Mouse (Mus musculus): ENCODE results near the gene Lalba. TPM values are rescaled to one million over a fixed set of nuclear protein-coding genes. Genes with fewer than 3 reads are reported as not detected.

Gene Lalba
- 0.81 TPM for polyA plus RNA-seq (2015; fragmentation: Illumina TruSeq; extraction: RNeasy Lipid Tissue Mini Kit (QIAGEN cat#74804); ENCODE audit: insufficient read depth, low replicate concordance)

DNA sequence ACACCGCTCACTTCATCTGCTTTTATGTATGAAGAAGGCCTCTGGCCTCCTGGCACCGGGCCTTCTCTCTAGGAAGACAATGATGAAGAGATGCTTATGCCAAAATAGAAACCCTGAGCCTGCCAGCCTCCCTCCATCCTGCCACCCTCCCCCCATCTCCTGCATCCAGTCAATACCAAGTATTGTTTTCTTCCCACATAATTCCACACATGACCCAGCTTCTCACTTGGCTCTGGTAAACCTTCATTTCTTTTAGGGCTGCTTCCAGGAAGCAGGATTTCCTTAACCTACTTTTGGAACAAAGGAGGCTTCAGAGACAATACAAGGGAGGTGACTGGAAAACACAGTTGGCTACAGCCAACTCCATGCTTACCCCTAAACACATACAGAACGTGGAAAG, at the start of gene Lalba:
Lalba (minus strand) TSS at position 21 of the 400 bp plus-strand sequence.

DNA sequence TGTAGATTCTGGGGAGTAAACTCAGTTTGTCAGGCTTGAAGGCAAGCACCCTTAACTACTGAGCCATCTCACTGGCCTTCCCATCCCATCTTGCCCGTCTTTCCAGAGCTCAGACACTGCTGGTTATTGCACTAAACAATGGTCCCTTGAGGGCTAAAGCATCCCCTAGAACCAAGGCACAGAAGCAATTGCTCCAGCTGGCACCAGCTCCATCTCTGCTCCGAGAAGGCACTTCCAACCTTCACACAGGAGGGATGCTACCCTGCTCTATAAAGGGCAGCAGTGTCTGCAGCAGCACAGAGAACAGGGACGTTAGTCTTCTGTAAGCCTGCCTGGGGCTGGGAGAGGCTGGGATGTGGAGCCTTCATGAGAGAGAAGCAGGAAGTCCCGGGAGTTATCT, 9.6 kb upstream of the Lalba start, which contains the start of gene Olfr279:
Olfr279 (plus strand) TSS at position 301 of the 400 bp plus-strand sequence.

DNA sequence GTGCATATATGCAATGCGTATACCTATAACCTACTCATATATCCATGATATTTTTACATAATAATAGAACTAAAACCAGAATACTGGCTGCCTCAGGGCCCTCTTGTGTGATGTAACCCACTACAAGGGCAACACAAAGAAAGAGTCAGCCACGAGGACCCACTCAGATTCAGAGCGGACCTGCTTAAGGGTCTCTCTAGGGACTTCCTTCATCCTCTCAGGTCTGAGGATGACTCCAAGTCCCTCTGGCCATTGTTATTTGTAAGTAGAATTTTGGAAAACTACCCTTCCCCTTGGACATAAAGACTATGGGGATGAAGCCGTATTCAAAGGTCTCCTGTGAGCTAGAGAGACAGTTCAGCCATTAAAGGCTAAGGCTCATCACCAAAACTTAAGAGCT, 12.9 kb downstream of the Lalba start, which contains the start of gene OR5BS1P:
OR5BS1P (plus strand) TSS at position 301 of the 400 bp plus-strand sequence.

GRCm38 (mm10) chr15:98452288-98452687, 30.2 kb downstream of the Lalba start, which contains the start of gene Olfr281:
Olfr281 (plus strand) TSS chr15:98452588.

DNA sequence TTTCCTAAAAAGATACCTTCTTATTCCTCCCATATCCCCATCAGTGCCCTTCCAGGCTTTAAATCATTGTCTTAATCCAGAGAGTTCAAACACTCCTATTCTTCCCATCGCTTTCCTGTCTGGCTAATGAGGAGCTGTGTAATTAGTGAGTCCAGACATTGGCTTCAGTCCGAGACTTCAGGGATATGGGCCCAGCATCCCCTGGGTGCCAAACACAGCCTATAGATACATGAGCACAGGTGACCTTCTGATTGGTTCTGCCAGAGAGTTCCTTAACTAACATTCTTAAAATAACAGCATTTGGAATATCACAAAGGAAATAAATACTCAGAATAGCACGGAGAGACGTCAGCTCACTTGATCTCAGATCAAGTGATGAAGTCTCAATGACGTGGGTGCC, 51.6 kb downstream of the Lalba start, which contains the start of gene Olfr282:
Olfr282 (plus strand) TSS at position 301 of the 400 bp plus-strand sequence.

Other genes with a start within 250 kb of the Lalba start
- not detected for gene Olfr286, start 248.3 kb downstream of the Lalba start, polyA plus RNA-seq (2015; fragmentation: Illumina TruSeq; extraction: RNeasy Lipid Tissue Mini Kit (QIAGEN cat#74804); ENCODE audit: insufficient read depth, low replicate concordance)
- not detected for gene H1fnt, start 225.4 kb downstream of the Lalba start, polyA plus RNA-seq (2015; fragmentation: Illumina TruSeq; extraction: RNeasy Lipid Tissue Mini Kit (QIAGEN cat#74804); ENCODE audit: insufficient read depth, low replicate concordance)
- 0.84 TPM for gene Zfp641, start 186.6 kb downstream of the Lalba start, polyA plus RNA-seq (2015; fragmentation: Illumina TruSeq; extraction: RNeasy Lipid Tissue Mini Kit (QIAGEN cat#74804); ENCODE audit: insufficient read depth, low replicate concordance)
- gene Olfr285, start 165.4 kb downstream of the Lalba start, polyA plus RNA-seq (2015; fragmentation: Illumina TruSeq; extraction: RNeasy Lipid Tissue Mini Kit (QIAGEN cat#74804); ENCODE audit: insufficient read depth, low replicate concordance): not detected
- not detected for gene Olfr284, start 141.7 kb downstream of the Lalba start, polyA plus RNA-seq (2015; fragmentation: Illumina TruSeq; extraction: RNeasy Lipid Tissue Mini Kit (QIAGEN cat#74804); ENCODE audit: insufficient read depth, low replicate concordance)
- not detected for gene Olfr283, start 101.8 kb downstream of the Lalba start, polyA plus RNA-seq (2015; fragmentation: Illumina TruSeq; extraction: RNeasy Lipid Tissue Mini Kit (QIAGEN cat#74804); ENCODE audit: insufficient read depth, low replicate concordance)
- not detected for gene Olfr282, start 51.5 kb downstream of the Lalba start, polyA plus RNA-seq (2015; fragmentation: Illumina TruSeq; extraction: RNeasy Lipid Tissue Mini Kit (QIAGEN cat#74804); ENCODE audit: insufficient read depth, low replicate concordance)
- gene Olfr281, start 30.1 kb downstream of the Lalba start, polyA plus RNA-seq (2015; fragmentation: Illumina TruSeq; extraction: RNeasy Lipid Tissue Mini Kit (QIAGEN cat#74804); ENCODE audit: insufficient read depth, low replicate concordance): not detected
- gene OR5BS1P, start 12.8 kb downstream of the Lalba start, polyA plus RNA-seq (2015; fragmentation: Illumina TruSeq; extraction: RNeasy Lipid Tissue Mini Kit (QIAGEN cat#74804); ENCODE audit: insufficient read depth, low replicate concordance): not detected
- gene Olfr279, start 9.7 kb upstream of the Lalba start, polyA plus RNA-seq (2015; fragmentation: Illumina TruSeq; extraction: RNeasy Lipid Tissue Mini Kit (QIAGEN cat#74804); ENCODE audit: insufficient read depth, low replicate concordance): not detected
- gene Kansl2, start 51.5 kb upstream of the Lalba start, polyA plus RNA-seq (2015; fragmentation: Illumina TruSeq; extraction: RNeasy Lipid Tissue Mini Kit (QIAGEN cat#74804); ENCODE audit: insufficient read depth, low replicate concordance): 76.0 TPM
- 72.8 TPM for gene Ccnt1, start 88.2 kb upstream of the Lalba start, polyA plus RNA-seq (2015; fragmentation: Illumina TruSeq; extraction: RNeasy Lipid Tissue Mini Kit (QIAGEN cat#74804); ENCODE audit: insufficient read depth, low replicate concordance)
- not detected for gene 4930415O20Rik, start 88.3 kb upstream of the Lalba start, polyA plus RNA-seq (2015; fragmentation: Illumina TruSeq; extraction: RNeasy Lipid Tissue Mini Kit (QIAGEN cat#74804); ENCODE audit: insufficient read depth, low replicate concordance)
- 13.1 TPM for gene Adcy6, start 127.4 kb upstream of the Lalba start, polyA plus RNA-seq (2015; fragmentation: Illumina TruSeq; extraction: RNeasy Lipid Tissue Mini Kit (QIAGEN cat#74804); ENCODE audit: insufficient read depth, low replicate concordance)
- gene Cacnb3, start 148.1 kb upstream of the Lalba start, polyA plus RNA-seq (2015; fragmentation: Illumina TruSeq; extraction: RNeasy Lipid Tissue Mini Kit (QIAGEN cat#74804); ENCODE audit: insufficient read depth, low replicate concordance): 7.6 TPM
- 48.5 TPM for gene Ddx23, start 180.2 kb upstream of the Lalba start, polyA plus RNA-seq (2015; fragmentation: Illumina TruSeq; extraction: RNeasy Lipid Tissue Mini Kit (QIAGEN cat#74804); ENCODE audit: insufficient read depth, low replicate concordance)
- gene Rnd1, start 194.7 kb upstream of the Lalba start, polyA plus RNA-seq (2015; fragmentation: Illumina TruSeq; extraction: RNeasy Lipid Tissue Mini Kit (QIAGEN cat#74804); ENCODE audit: insufficient read depth, low replicate concordance): 2.7 TPM
- not detected for gene Ccdc65, start 225.5 kb upstream of the Lalba start, polyA plus RNA-seq (2015; fragmentation: Illumina TruSeq; extraction: RNeasy Lipid Tissue Mini Kit (QIAGEN cat#74804); ENCODE audit: insufficient read depth, low replicate concordance)
- gene Fkbp11, start 245.5 kb upstream of the Lalba start, polyA plus RNA-seq (2015; fragmentation: Illumina TruSeq; extraction: RNeasy Lipid Tissue Mini Kit (QIAGEN cat#74804); ENCODE audit: insufficient read depth, low replicate concordance): 4.8 TPM

Data from spleen, adult 10 weeks (tissue).